Mouse (Mus musculus): Measurements from ENCODE around the gene Cdh23. TPM values are rescaled to one million over a fixed set of nuclear protein-coding genes. Genes with fewer than 3 reads are reported as not detected.

Gene Cdh23
- total RNA-seq, 2 experiments from 2014 or later, result 0.21 to 0.22 TPM

- ATAC-seq (replicated peaks; ENCODE audit: poor library complexity), result peak; percentile 12; the same call in 1 of the 2 replicates
These were observed 406.1 kb downstream of the Cdh23 start for GRCm38 (mm10) chr10:60290026-60290738.

GRCm38 (mm10) chr10:60289216-60289615, 407.1 kb downstream of the Cdh23 start:
- ATAC-seq (replicated peaks; ENCODE audit: poor library complexity), result peak; percentile 16

DNA sequence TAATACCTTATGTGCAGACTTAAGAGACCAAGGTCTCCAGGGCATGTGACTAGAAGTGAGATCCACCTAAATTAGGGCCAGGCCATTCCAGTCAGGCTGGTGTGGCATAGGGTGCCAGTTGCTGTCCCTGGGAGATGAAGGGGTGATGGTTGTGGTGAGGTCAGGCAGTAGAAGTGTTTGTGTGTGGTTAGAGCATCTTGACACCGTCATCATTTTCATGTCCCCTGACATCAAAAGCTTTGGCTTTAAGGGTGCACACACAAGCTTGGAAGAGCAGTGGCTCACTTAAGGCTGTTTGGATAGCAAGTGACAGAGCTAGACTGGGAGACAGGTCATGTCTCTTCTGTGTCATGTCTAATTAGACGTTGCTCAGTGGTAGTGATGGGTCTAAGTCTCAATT, 408.6 kb downstream of the Cdh23 start:
- no peak for ATAC-seq (replicated peaks; ENCODE audit: poor library complexity)

DNA sequence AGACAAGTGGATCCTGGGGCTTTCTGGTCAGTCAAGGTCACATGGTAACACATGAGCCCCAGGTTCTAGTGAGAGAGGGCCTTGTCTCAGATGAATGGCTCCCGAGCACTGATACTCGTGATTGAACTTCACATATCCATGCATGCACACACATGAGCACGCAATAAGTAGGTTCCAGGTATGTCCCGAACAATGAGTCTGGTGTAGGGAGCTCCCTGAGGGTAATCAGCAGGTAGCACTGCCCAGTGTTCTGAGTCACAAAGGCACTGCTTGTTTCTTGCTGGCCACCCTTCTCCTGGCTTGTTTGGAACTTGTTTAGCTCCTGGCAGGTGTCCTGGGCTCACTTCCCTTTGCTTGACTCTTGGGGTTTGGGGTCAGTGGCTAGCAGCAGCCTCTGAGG, 409.1 kb downstream of the Cdh23 start:
- no peak for ATAC-seq (replicated peaks; ENCODE audit: poor library complexity)

DNA sequence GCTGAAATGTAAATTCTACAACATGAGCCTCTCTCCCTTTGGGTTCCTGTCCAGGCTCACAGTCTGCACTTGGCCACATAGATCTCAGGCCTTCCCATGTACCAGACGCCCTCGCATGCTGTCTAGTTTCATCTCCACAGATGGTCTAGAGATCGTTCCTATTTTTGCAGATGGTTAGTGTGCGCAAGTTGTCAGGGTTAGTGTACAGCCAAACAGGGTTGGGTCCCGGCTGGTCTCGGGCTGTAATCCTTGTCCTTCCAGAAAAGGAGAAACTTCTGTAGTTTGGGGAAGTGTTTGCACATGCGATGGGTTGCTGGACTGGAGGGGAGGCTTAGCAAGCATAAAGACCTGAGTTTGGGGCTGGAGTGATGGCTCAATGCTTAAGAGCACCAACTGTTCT, 409.7 kb downstream of the Cdh23 start:
- ATAC-seq (replicated peaks; ENCODE audit: poor library complexity), result peak; percentile 26; the same call in 1 of the 2 replicates

- no peak for ATAC-seq (replicated peaks; ENCODE audit: poor library complexity)
These were observed 410.5 kb downstream of the Cdh23 start for GRCm38 (mm10) chr10:60285676-60286372.

DNA sequence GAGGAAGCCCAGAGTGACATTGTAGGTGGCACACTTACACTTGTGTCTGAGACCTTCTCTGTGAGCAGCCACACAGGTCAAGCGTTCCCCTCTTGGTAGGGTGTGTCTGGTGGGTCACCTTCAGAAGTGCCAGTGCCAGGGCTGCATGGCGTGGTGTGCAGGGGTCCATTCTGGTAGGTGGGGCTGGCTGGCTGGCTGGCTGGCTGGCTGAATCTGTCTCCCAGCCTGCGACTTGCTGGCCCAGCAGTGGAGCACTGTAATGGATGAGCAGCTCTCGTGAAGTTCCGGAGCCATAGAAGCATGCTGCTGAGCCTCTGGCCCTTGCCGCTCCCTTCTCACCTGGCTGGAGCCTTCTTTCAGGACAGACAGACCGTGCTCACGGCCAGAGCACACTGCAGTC, 411.1 kb downstream of the Cdh23 start:
- ATAC-seq (replicated peaks; ENCODE audit: poor library complexity), result no peak

GRCm38 (mm10) chr10:60284676-60285111, 411.6 kb downstream of the Cdh23 start:
- ATAC-seq (replicated peaks; ENCODE audit: poor library complexity), result peak; percentile 9; the same call in 1 of the 2 replicates

- ATAC-seq (replicated peaks; ENCODE audit: poor library complexity), result peak; percentile 47
These were observed 412.0 kb downstream of the Cdh23 start for GRCm38 (mm10) chr10:60284248-60284647.

DNA sequence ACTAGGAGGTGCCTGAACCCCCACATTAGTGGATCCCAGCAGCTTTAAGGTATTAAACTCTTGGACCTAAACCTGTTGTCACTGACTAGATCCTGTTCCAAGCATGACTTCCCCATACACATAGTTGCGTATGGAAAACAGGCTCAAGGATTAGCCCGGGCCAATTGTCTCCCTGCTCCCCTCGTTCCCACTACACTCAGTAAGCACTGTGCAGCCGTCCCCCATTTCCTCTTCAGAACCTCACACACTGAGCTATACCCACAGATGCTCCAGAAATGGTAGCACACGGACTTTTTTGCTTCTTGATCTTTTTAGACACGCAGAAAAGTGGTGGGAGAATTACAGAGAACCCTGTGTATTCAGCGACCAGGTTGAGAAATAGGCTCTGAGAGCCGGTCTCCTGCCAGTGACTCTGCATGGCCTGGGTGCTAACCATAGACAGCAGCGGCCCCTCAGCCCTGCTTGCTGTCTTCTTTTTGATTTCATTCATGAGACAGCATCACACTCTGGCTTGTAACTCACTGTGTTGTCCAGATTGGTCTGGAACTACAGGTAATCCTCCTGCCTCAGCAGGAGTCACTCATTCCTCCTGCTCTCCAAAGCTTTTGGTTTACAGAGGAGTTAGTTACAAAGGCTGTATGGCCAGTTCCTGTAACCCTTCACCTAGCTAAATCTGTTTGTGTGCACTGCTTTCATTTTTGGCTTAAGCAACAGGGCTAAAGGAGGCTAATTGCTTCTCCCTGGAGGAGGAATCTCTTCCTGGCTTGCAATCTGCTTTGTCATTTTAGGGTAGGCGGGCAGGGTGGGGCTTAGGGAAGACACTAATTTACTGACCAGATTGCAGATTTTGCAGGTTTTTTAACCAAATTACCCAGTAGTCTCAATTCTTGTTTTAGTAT, 413.9 kb downstream of the Cdh23 start:
- no peak for ATAC-seq (replicated peaks; ENCODE audit: poor library complexity)

DNA sequence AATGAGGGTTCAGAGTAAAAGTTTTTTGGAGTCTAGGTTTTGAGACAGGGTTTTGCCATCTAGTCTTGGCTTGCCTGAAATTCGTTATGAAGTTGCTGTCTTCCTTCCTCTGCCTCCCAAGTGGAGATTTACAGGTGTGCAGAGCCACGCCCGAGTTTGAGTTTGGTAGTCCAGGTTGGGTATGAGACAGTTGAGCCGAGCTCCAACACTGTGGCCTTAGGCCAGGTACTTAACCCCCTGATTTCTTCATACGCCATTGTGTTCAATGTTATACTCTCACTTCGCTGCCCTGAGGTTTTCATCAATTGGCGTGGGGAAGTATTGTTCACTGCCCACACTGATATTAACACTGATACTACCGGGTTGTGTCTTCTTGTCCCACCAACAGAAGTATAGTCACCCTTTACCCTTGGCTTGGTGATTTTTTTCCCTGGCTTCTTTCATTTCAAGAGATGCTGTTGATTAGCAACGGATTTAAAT, 414.7 kb downstream of the Cdh23 start:
- no peak for ATAC-seq (replicated peaks; ENCODE audit: poor library complexity)

DNA sequence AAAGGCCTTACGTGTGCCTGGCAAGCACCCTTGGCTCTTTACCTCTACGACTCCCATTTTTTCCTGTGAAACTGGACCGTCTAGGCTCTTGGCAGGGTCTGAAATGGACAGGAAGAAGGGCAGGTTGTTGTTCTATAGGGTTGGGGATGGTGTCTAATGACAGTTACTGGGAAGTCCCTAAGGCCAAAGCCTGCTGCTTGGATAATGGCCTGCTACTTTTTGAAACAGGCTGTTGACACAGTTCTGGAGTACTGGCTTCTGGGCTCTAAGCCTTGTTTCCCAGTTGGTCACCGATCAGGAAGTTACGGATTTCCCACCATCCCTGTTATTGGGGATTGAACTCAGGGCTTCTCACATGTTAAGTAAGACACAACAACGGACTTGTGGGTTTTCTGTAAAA, 415.9 kb downstream of the Cdh23 start:
- no peak for ATAC-seq (replicated peaks; ENCODE audit: poor library complexity)

DNA sequence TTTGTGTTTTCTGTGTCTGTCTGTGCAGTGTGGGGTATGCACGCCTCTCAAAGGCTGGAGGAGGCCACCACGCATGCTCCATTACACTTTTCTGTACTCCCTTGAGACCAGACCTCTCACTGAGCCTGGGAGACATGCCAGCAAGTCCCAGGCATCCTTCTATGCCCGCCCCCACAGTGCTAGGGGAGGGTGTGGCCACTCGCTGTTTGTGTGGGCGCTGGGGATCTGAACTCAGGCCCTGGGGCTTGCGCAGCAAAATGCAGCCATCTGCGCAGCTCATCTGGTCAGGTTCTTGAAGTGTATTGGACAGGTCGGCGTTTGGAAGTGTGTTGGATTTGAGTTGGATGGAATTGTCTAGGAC, 416.4 kb downstream of the Cdh23 start:
- ATAC-seq (replicated peaks; ENCODE audit: poor library complexity), result no peak

DNA sequence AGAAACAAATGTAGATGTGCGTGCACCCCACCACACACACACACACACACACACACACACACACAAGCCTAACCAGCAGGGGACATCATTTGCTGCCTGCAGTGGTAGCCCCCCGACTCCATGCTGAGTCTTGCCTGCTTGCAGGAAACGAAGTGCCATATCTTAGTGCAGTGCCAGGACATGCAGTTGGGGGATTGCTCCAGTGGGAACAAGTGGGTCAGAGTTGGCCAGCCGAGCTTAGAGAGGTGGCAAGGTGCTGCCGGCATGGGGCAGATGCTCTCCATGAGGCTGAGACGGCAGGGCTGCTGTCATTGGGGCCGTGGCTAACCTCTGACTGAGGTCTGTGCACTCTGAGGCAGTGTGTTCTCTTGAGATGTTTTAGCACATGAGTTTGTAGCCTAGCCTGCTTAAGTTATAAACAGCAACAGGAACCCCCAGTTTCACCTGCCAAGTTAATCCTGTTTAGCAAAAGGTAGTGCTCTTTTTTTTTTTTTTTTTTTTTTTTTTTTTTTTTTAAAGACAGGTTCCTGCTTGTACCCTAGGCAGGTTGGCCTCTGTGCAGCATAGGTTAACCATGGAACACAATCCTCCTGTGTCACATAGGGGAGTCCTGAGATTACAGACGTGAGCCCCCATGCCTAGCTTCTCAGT, 416.9 kb downstream of the Cdh23 start:
- ATAC-seq (replicated peaks; ENCODE audit: poor library complexity), result no peak

DNA sequence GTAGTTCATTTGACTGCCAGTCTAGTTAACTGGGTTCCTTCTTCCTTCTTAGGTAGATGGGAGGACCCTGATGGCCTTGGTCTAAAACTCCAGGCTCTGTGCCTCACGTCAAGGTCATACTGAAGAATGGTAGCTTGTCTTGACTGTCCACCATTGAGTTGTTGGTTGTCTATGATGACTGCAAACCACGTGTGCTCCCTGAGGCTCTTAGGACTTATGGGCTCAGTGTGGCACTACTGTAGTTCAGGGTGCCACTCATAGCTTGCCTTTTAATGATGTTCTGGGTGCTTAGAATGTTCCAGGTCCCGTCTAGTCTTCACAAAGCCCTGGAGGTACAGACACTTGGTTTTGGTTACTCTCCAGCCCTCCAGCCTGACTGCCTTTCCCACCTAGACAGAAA, 417.5 kb downstream of the Cdh23 start:
- no peak for ATAC-seq (replicated peaks; ENCODE audit: poor library complexity)

DNA sequence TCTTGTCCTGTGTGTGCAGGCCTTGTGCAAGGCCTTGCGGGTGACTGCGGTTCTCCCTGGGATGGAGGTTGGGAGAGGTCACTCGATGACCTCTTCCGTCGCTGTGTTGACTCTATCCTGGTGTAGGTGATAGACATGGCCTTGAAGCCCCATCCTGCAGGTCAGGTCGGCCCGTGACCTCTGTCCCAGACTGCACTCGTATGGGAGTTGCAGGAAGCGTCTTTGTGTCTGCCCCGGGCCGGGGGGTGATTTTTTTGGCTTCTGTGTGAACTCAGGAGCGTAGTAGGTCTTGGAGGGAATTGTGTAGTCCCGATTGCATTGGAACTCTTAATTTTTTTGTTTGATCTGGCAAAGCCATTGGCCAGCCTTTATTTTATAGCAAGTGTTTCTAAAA, 418.3 kb downstream of the Cdh23 start:
- ATAC-seq (replicated peaks; ENCODE audit: poor library complexity), result no peak

DNA sequence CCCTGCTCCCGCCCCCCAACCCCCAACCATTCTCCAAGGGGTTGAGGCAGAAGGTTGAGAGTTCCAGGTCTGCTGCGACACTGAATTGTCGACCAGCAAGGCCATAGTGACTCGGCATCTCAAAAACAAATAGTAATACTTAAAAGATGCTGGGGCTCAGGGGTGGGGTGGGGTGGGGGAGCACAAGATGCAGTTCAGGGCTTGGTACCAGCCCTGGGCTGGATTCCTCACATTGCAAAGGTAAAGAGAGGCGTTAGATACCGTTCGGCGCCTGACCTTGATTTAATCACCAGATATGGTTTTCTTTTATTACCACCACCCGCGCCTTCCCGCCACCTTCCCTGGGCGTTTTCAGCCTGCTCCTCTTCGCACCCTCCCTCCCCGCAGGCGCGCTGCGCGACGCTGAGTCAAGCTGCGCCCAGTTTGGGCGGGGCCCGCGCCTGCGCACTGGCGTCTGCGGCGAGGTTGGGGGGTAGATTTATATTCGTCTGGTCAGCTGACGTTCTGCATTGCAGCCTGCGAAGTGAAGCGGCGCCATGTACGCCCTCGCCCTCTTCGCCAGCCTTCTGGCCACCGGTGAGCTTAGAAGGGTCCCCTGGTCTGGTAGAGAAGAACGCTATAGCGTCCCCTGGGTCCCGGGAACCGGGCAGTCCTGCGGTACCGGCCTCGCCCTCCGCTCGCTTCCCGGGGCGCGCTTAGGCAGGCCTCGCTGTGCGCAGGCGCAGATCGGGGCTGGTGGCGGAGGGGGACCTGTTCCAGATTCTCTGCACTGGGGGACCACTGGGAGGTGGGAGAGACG, 418.9 kb downstream of the Cdh23 start, which contains the start of gene Psap:
TSS of gene Psap (plus strand) at position 421 of the 799 bp plus-strand sequence.
- ATAC-seq (replicated peaks; ENCODE audit: poor library complexity), result peak; percentile 82

DNA sequence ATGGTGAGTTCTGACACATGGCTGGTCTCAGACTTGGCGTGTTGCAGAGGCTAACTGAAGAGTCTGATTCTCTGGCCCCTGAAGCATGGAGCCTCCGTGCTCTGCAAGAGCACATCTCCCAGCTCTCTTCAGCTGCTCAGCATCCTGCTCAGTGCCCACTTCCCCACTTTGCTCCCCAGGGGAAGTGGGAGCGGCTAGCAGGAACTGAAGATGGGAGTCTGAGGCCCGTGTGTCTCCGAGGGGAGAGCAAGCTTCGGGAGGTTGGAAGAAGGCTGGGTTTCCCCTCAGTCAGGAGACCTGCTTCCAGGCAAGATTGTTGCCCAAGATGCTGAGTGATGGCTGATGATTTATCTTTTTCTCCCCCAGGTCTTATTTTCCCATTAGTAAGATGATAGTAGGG, 422.9 kb downstream of the Cdh23 start:
- ATAC-seq (replicated peaks; ENCODE audit: poor library complexity), result peak; percentile 32; the same call in 1 of the 2 replicates

- peak; percentile 44 for ATAC-seq (replicated peaks; ENCODE audit: poor library complexity)
These were observed 424.0 kb downstream of the Cdh23 start for GRCm38 (mm10) chr10:60272241-60272640.

GRCm38 (mm10) chr10:60271015-60271414, 425.3 kb downstream of the Cdh23 start:
- ATAC-seq (replicated peaks; ENCODE audit: poor library complexity), result no peak
